Mouse (Mus musculus) myocyte (in vitro differentiated cells): Measurements from ENCODE around the gene Atp2a1. TPM values are rescaled to one million over a fixed set of nuclear protein-coding genes. Genes with fewer than 3 reads are reported as not detected.

Source experiments
- H3K27me3 ChIP-seq: one replicate; pipeline ENCODE4 v1.6.1; 2011; ENCODE audit not compliant: control insufficient read depth, insufficient read depth, insufficient read length
- H3K36me3 ChIP-seq: one replicate; pipeline ENCODE4 v1.6.1; 2011; ENCODE audit not compliant: control insufficient read depth, insufficient read depth
- H3K4me2 ChIP-seq: one replicate; pipeline ENCODE4 v1.6.1; 2011; ENCODE audit warnings: low read depth, control low read depth
- H3K4me3 ChIP-seq: one replicate; pipeline ENCODE4 v1.5.1; 2011; ENCODE audit warnings: mild to moderate bottlenecking, control low read depth, moderate library complexity
- H3K79me2 ChIP-seq: one replicate; pipeline ENCODE4 v1.6.1; 2011; ENCODE audit not compliant: control insufficient read depth, insufficient read depth
- H3ac ChIP-seq: one replicate; pipeline ENCODE4 v1.6.1; 2011; ENCODE audit not compliant: control insufficient read depth, insufficient read length
- CEBPB ChIP-seq: IDR thresholded peaks from 2 replicates; pipeline ENCODE4 v1.6.1; 2011; ENCODE audit warnings: mild to moderate bottlenecking, moderate library complexity; ENCODE audit not compliant: poor library complexity, insufficient read depth, severe bottlenecking
- E2F4 ChIP-seq: IDR thresholded peaks from one replicate; pipeline ENCODE4 v1.6.1; 2011; ENCODE audit warnings: mild to moderate bottlenecking, control low read depth, moderate library complexity; ENCODE audit not compliant: insufficient read depth
- MAX ChIP-seq: IDR thresholded peaks from one replicate; pipeline ENCODE4 v1.6.1; 2011; ENCODE audit warnings: low read depth, mild to moderate bottlenecking, control low read depth
- MYOD1 ChIP-seq, 3 experiments: IDR thresholded peaks; one replicate each; pipeline ENCODE4 v1.6.1; 2011; ENCODE audit warnings: control low read depth in 2 of 3, low read depth in 2 of 3, mild to moderate bottlenecking in 2 of 3, moderate library complexity in 1 of 3; ENCODE audit not compliant: insufficient read length in 2 of 3, control insufficient read depth in 1 of 3
- MYOG ChIP-seq, 3 experiments: IDR thresholded peaks; one replicate each; pipeline ENCODE4 v1.6.1; 2011; ENCODE audit warnings: control low read depth in 2 of 3, low read depth in 2 of 3, mild to moderate bottlenecking in 2 of 3; ENCODE audit not compliant: insufficient read length in 2 of 3, control insufficient read depth in 1 of 3, insufficient read depth in 1 of 3
- POLR2A ChIP-seq: IDR thresholded peaks from one replicate; pipeline ENCODE4 v1.6.1; 2011; ENCODE audit warnings: low read depth, mild to moderate bottlenecking, control low read depth, moderate library complexity; ENCODE audit not compliant: insufficient read length
- POLR2AphosphoS2 ChIP-seq: IDR thresholded peaks from one replicate; pipeline ENCODE4 v1.6.1; 2011; ENCODE audit warnings: low read depth, control low read depth; ENCODE audit not compliant: insufficient read length
- REST ChIP-seq: IDR thresholded peaks from one replicate; pipeline ENCODE4 v1.6.1; 2011; ENCODE audit warnings: mild to moderate bottlenecking, control low read depth, moderate library complexity; ENCODE audit not compliant: insufficient read depth, insufficient read length
- SRF ChIP-seq: IDR thresholded peaks from one replicate; pipeline ENCODE4 v1.6.1; 2011; ENCODE audit warnings: low read depth; ENCODE audit not compliant: control insufficient read depth, insufficient read length
- TCF12 ChIP-seq: IDR thresholded peaks from one replicate; pipeline ENCODE4 v1.6.1; 2011; ENCODE audit warnings: mild to moderate bottlenecking, control low read depth; ENCODE audit not compliant: poor library complexity, insufficient read depth, severe bottlenecking
- TCF3 ChIP-seq: IDR thresholded peaks from one replicate; pipeline ENCODE4 v1.6.1; 2011; ENCODE audit warnings: low read depth, control low read depth; ENCODE audit not compliant: insufficient read length
- USF1 ChIP-seq: IDR thresholded peaks from one replicate; pipeline ENCODE4 v1.6.1; 2011; ENCODE audit warnings: low read depth, mild to moderate bottlenecking, control low read depth, moderate library complexity
- polyA plus RNA-seq: library from polyadenylated mRNA; unstranded; fragments of >200 nt; fragmentation: generic; extraction: Trizol; gene quantifications from one replicate; pipeline ENCODE4 v1.2.1, GENCODE M21; 2012; ENCODE audit warnings: missing spikeins

Atp2a1 gene
- polyA plus RNA-seq, 1 experiment: 1,699 TPM

- no peak overlapping the region for H3K4me2 ChIP-seq
- H3ac ChIP-seq: no peak overlapping the region
- H3K27me3 ChIP-seq: no peaks in the 10 kb centered on the region
- TF ChIP-seq POLR2AphosphoS2 (no peak), REST (peak; percentile 96)
- H3K4me3 ChIP-seq: no peak overlapping the region
- H3K36me3 ChIP-seq: no peaks in the 10 kb centered on the region
- H3K79me2 ChIP-seq: no peaks in the 10 kb centered on the region
Measured at GRCm38 (mm10) chr7:126427323-126427860, 35.5 kb downstream of the Atp2a1 start.

DNA sequence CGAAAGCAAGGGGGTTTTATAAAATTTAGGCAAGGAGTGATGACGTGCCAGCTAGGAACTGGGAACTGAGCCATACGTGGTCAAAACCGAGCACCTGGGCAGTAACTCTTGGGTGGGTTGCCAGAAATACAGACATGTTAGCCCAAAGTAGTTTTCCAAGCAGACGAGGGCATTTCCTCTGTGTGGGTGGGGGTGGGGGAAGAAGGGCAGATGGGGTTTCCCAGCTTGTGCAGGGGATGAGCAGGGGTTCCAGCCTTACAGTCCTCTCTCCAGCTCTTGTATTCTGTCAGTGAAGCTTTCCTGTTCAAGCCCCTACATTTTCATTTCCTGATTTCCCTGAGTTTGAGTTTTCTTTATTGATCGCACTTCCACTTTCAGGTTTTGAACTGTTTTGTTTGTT is 38.7 kb downstream of the Atp2a1 start:
- Histone ChIP-seq H3K27me3 (no peaks in the 10 kb centered on the region), H3K79me2 (no peaks in the 10 kb centered on the region)
- TF ChIP-seq E2F4: no peak
- TF ChIP-seq POLR2AphosphoS2: no peak
- TF ChIP-seq MAX: no peak
- no peak for TF ChIP-seq USF1
- no peak for TF ChIP-seq SRF
- no peak for TF ChIP-seq MYOG (IDR thresholded peaks at IDR 0.05; ENCODE audit: control insufficient read depth in 1 of 3, insufficient read depth in 1 of 3, insufficient read length in 2 of 3, low read depth in 2 of 3)
- no peak for TF ChIP-seq TCF12
- no peak for TF ChIP-seq CEBPB
- TF ChIP-seq POLR2A: no peak
- no peak for TF ChIP-seq TCF3
- no peak for TF ChIP-seq MYOD1 (IDR thresholded peaks at IDR 0.05; ENCODE audit: control insufficient read depth in 1 of 3, insufficient read length in 2 of 3, low read depth in 2 of 3)
- no peak for TF ChIP-seq REST

DNA sequence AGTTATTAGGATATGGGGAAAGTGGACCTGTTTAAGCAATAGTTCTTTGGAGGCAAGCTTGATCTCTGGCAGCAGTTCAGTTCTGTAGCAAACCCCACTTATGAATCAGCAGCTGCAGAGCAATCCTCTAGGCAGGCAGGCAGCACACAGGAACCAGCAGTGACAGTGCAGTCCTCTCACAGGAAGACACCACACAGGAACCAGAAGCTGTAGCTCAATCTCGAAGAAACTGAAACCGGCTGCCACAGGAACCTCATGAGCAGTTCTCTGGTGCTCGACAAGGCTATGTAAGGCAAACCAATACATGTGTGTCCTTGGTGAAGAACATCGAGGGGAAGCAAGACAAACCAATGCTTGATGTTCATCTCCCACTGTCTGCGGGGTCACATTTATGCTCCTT is 41.2 kb downstream of the Atp2a1 start:
- Histone ChIP-seq H3K36me3 (no peaks in the 10 kb centered on the region), H3K27me3 (no peaks in the 10 kb centered on the region), H3ac (no peak overlapping the region), H3K79me2 (no peaks in the 10 kb centered on the region), H3K4me2 (no peak overlapping the region), H3K4me3 (no peak overlapping the region)
- TF ChIP-seq TCF12: no peak
- TF ChIP-seq REST: no peak
- TF ChIP-seq SRF: no peak

More for the DNA sequence above, 38.7 kb downstream of the Atp2a1 start:
- Histone ChIP-seq H3K4me2 (no peak overlapping the region), H3K4me3 (no peak overlapping the region), H3ac (no peak overlapping the region), H3K36me3 (no peaks in the 10 kb centered on the region)

- Histone ChIP-seq H3K4me3 (no peak overlapping the region), H3K79me2 (no peaks in the 10 kb centered on the region), H3K4me2 (peak overlapping the region; percentile 20), H3ac (no peak overlapping the region), H3K36me3 (no peaks in the 10 kb centered on the region), H3K27me3 (peaks cover 9% of the 10 kb centered on the region)
- TF ChIP-seq TCF12 (no peak), REST (no peak), MYOD1 (IDR thresholded peaks at IDR 0.05; ENCODE audit: control insufficient read depth in 1 of 3, insufficient read length in 2 of 3, low read depth in 2 of 3) (no peak), CEBPB (no peak), POLR2A (no peak), USF1 (no peak), MYOG (IDR thresholded peaks at IDR 0.05; ENCODE audit: control insufficient read depth in 1 of 3, insufficient read depth in 1 of 3, insufficient read length in 2 of 3, low read depth in 2 of 3) (no peak), E2F4 (no peak), TCF3 (no peak), SRF (no peak), MAX (no peak), POLR2AphosphoS2 (no peak)
Measured at GRCm38 (mm10) chr7:126418496-126418895, 44.4 kb downstream of the Atp2a1 start.

- H3ac ChIP-seq: no peak overlapping the region
- H3K4me2 ChIP-seq: no peak overlapping the region
- TF ChIP-seq MYOD1 (IDR thresholded peaks at IDR 0.05; ENCODE audit: control insufficient read depth in 1 of 3, insufficient read length in 2 of 3, low read depth in 2 of 3) (no peak), USF1 (no peak), MYOG (IDR thresholded peaks at IDR 0.05; ENCODE audit: control insufficient read depth in 1 of 3, insufficient read depth in 1 of 3, insufficient read length in 2 of 3, low read depth in 2 of 3) (no peak), MAX (no peak), TCF12 (no peak), POLR2A (no peak), POLR2AphosphoS2 (no peak), SRF (no peak), E2F4 (no peak), CEBPB (no peak), REST (no peak), TCF3 (no peak)
- H3K36me3 ChIP-seq: no peaks in the 10 kb centered on the region
- no peaks in the 10 kb centered on the region for H3K79me2 ChIP-seq
- peaks cover 18% of the 10 kb centered on the region for H3K27me3 ChIP-seq
- no peak overlapping the region for H3K4me3 ChIP-seq
Measured at GRCm38 (mm10) chr7:126417606-126418005, 45.3 kb downstream of the Atp2a1 start.
